Mouse (Mus musculus) liver, postnatal 0 days (tissue): ENCODE data around the gene Gm37240. TPM values are rescaled to one million over a fixed set of nuclear protein-coding genes. Genes with fewer than 3 reads are reported as not detected.

Experiments used
- ATAC-seq: fragments of 200-750 bp; cut with Nextera tagmentation; 2 replicates; pipeline ENCODE4 v1.8.0; 2017; ENCODE audit warnings: mild to moderate bottlenecking, moderate library complexity
- DNase-seq: peaks from one replicate; pipeline ENCODE4 v3.0.0-alpha.2; 2016
- H3K27ac ChIP-seq: fragments of 300-500 bp; sonication (generic); 2 replicates; pipeline ENCODE4 v1.5.1; 2014; ENCODE audit warnings: antibody characterized with exemption, moderate library complexity, mild to moderate bottlenecking, low read depth
- H3K27me3 ChIP-seq: fragments of 300-500 bp; sonication (generic); 2 replicates; pipeline ENCODE4 v1.6.1; 2014; ENCODE audit warnings: low read length, control low read depth, mixed read lengths; ENCODE audit not compliant: insufficient read depth
- H3K36me3 ChIP-seq: fragments of 300-500 bp; sonication (generic); replicated peaks from 2 replicates; pipeline ENCODE4 v1.6.1; 2014; ENCODE audit warnings: mild to moderate bottlenecking, control low read depth, low read length, moderate library complexity, mixed read lengths; ENCODE audit not compliant: insufficient read depth
- H3K4me1 ChIP-seq: fragments of 300-500 bp; sonication (generic); 2 replicates; pipeline ENCODE4 v1.6.1; 2014; ENCODE audit warnings: antibody characterized with exemption, mild to moderate bottlenecking, control low read depth; ENCODE audit not compliant: insufficient read depth
- H3K4me2 ChIP-seq: fragments of 300-500 bp; sonication (generic); 2 replicates; pipeline ENCODE4 v1.6.1; 2014; ENCODE audit warnings: low read depth, mild to moderate bottlenecking, low read length, moderate library complexity, mixed read lengths
- H3K4me3 ChIP-seq: fragments of 300-500 bp; sonication (generic); 2 replicates; pipeline ENCODE4 v1.5.1; 2014; ENCODE audit warnings: low read depth, low read length
- H3K9ac ChIP-seq: fragments of 300-500 bp; sonication (generic); replicated peaks from 2 replicates; pipeline ENCODE4 v1.6.1; 2014; ENCODE audit warnings: mild to moderate bottlenecking, moderate library complexity
- H3K9me3 ChIP-seq: fragments of 300-500 bp; sonication (generic); 2 replicates; pipeline ENCODE4 v1.6.1; 2016; ENCODE audit warnings: mild to moderate bottlenecking, control low read depth, low read length, mixed read lengths
- CTCF ChIP-seq: sonication (generic); IDR thresholded peaks from 2 replicates; pipeline ENCODE4 v1.5.1; 2016; ENCODE audit warnings: antibody characterized with exemption, low read depth
- EP300 ChIP-seq: IDR thresholded peaks from 2 replicates; pipeline ENCODE4 v1.6.1; 2016; ENCODE audit warnings: antibody characterized with exemption, low read depth, mild to moderate bottlenecking
- WGBS: fragments of 180-500 bp; shearing (Covaris S2); extraction: QIAGEN DNeasy Blood & Tissue Kit; methylation state at CpG from one replicate; pipeline ENCODE4 v1.1.7; 2014; ENCODE audit not compliant: insufficient replicate concordance; 5-methylcytosine and 5-hydroxymethylcytosine counted together
- polyA plus RNA-seq: library from polyadenylated mRNA; unstranded; fragments of >200 nt; fragmentation: Nextera tagmentation; extraction: Ambion mirVana; gene quantifications from 2 replicates; pipeline ENCODE4 v1.2.1, GENCODE M21; 2015

The Gm37240 gene
- polyA plus RNA-seq, 1 experiment from 2014 or later = 0.72 TPM

DNA sequence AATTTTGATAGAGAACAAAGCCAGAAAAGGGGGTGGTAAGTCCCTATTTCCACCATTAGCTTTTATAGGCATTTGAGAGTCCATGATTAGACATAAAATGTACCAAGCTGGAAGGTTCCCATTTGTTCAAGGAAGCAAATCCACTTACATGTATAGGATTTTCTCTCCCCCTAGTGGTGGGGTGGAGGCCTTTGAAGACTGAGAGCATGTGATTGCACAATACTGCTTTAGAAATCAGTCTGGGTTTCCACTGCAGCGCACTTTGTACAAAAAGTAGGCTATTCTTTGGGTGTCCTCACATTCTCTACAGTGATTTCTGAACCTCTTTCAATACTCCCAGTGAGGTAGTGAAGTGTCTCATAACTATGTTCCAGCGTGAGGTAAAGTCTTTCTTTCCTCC is 316.0 kb downstream of the Gm37240 start:
- peak; percentile 81 for TF ChIP-seq CTCF
- no peak for TF ChIP-seq EP300
- no peak overlapping the region for H3K9ac ChIP-seq
- no peaks in the 10 kb centered on the region for H3K9me3 ChIP-seq
- H3K27me3 ChIP-seq = no peaks in the 10 kb centered on the region
- no peak overlapping the region for H3K27ac ChIP-seq
- peak; percentile 39 for DNase-seq
- no peaks in the 10 kb centered on the region for H3K36me3 ChIP-seq
- no peak for ATAC-seq
- WGBS = 48% methylated on average over 2 of the region's 2 CpGs
- peaks cover 4% of the 10 kb centered on the region for H3K4me1 ChIP-seq
- no peak overlapping the region for H3K4me2 ChIP-seq
- no peak overlapping the region for H3K4me3 ChIP-seq

DNA sequence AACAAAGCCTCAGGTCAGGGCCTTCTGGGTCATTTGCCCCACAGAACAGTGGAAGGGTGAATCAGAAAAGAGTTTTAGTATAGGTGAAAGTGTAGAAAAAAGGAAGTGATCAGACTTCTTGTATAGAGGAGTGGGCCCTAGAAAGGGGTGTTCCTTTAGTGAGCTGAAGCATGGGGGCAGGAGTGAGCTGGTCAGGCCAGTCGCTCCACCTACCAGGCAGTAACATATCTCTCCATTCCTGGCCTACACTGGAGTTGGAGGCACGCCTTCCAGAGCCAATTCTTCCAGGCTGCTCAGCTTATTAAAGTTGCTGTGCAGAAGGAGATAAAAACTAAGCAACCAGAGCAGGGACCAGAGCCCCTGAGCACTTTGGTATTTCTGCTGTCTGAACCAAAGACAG is 322.7 kb downstream of the Gm37240 start:
- no peak for DNase-seq
- no peak overlapping the region for H3K27ac ChIP-seq
- TF ChIP-seq CTCF (no peak), EP300 (no peak)
- H3K27me3 ChIP-seq = no peaks in the 10 kb centered on the region
- 58% methylated on average over 2 of the region's 2 CpGs for WGBS
- no peaks in the 10 kb centered on the region for H3K9me3 ChIP-seq
- H3K4me1 ChIP-seq = no peaks in the 10 kb centered on the region
- no peak overlapping the region for H3K4me2 ChIP-seq
- no peak for ATAC-seq
- H3K9ac ChIP-seq = no peak overlapping the region
- no peak overlapping the region for H3K4me3 ChIP-seq
- no peaks in the 10 kb centered on the region for H3K36me3 ChIP-seq

DNA sequence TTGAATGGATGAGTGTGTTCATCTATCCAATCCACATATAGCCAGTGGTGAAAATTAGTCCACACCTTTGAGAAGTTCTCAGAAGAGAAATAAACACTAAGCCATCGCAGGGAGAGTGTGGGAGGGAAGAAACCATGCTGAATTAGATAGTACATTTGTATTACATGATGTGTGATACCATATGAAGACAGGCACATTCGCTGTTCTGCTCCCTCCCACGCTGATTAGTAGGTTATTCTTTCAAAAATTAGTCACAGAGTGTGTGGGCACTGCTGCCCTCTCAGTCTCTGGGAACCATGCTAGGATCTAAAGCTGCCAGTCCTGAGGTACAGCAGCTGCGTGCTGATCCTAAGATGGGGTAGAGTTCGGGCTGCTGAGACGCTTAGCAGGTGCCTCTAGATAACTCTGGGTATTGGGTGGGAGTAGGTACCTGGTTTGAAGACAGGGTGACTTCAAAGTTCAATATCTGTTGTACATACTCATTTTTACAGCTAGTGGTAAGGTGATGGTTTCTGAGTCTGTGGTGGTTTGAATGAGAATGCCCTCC is 333.5 kb downstream of the Gm37240 start:
- no peak for ATAC-seq

DNA sequence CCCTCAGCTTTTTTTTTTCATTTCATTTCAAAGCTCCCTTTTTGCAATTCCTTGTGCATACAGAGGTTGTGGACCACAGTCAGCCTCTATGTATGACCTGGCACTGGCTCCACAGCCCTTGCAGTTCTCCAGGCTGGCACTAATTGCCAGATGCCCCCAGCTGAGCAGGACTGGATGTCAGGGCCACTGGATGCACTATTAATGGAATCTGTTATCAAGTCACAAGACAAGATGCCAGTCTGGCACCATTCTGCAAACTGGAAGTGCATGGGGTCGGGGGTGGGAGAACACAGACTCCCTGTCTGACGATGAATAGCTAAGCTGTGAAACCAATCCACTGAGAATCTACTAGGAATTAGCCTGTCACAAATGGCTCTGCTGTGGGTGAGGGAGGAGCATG is 336.0 kb downstream of the Gm37240 start:
- H3K4me3 ChIP-seq = no peak overlapping the region
- H3K27me3 ChIP-seq = no peaks in the 10 kb centered on the region
- no peaks in the 10 kb centered on the region for H3K9me3 ChIP-seq
- DNase-seq (no peak), ATAC-seq (no peak)
- H3K9ac ChIP-seq = no peak overlapping the region
- H3K4me2 ChIP-seq = no peak overlapping the region
- H3K27ac ChIP-seq = no peak overlapping the region
- WGBS = 72% methylated on average over 2 of the region's 2 CpGs
- TF ChIP-seq CTCF (no peak), EP300 (no peak)
- no peaks in the 10 kb centered on the region for H3K36me3 ChIP-seq
- no peaks in the 10 kb centered on the region for H3K4me1 ChIP-seq

More for the DNA sequence above, 333.5 kb downstream of the Gm37240 start:
- no peak overlapping the region for H3K9ac ChIP-seq
- no peaks in the 10 kb centered on the region for H3K4me1 ChIP-seq
- no peak for DNase-seq
- TF ChIP-seq EP300 = no peak
- TF ChIP-seq CTCF = no peak
- 70% methylated on average over 6 of the region's 6 CpGs for WGBS
- no peaks in the 10 kb centered on the region for H3K27me3 ChIP-seq
- H3K36me3 ChIP-seq = no peaks in the 10 kb centered on the region
- H3K9me3 ChIP-seq = no peaks in the 10 kb centered on the region
- H3K27ac ChIP-seq = no peak overlapping the region
- no peak overlapping the region for H3K4me2 ChIP-seq
- no peak overlapping the region for H3K4me3 ChIP-seq

DNA sequence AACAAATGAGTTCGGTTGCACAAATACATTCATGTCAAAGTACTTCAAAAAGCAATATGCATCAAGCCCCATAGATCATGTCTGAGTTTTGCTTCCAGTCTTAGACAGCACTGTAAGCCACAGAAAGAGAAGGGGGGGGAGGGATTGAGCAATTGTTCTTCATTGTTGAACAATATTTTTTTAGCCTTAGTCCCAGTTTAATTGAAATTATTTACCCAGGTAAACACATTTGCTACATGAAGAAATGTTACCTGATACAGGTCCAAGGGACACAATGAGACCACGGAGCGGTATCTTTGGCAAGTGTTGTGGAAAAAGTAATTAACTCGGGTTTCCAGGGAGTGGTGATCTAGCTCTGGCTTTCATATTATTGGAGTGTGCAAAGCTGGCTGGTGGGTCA is 337.0 kb downstream of the Gm37240 start:
- no peak overlapping the region for H3K9ac ChIP-seq
- no peaks in the 10 kb centered on the region for H3K27me3 ChIP-seq
- peak overlapping the region; percentile 48; the same call in 1 of the 2 replicates for H3K27ac ChIP-seq
- TF ChIP-seq CTCF (no peak), EP300 (no peak)
- ATAC-seq (peak; percentile 72), DNase-seq (no peak)
- no peaks in the 10 kb centered on the region for H3K9me3 ChIP-seq
- H3K4me1 ChIP-seq = no peaks in the 10 kb centered on the region
- WGBS = 67% methylated on average over 4 of the region's 4 CpGs
- no peak overlapping the region for H3K4me3 ChIP-seq
- H3K36me3 ChIP-seq = no peaks in the 10 kb centered on the region
- H3K4me2 ChIP-seq = no peak overlapping the region

DNA sequence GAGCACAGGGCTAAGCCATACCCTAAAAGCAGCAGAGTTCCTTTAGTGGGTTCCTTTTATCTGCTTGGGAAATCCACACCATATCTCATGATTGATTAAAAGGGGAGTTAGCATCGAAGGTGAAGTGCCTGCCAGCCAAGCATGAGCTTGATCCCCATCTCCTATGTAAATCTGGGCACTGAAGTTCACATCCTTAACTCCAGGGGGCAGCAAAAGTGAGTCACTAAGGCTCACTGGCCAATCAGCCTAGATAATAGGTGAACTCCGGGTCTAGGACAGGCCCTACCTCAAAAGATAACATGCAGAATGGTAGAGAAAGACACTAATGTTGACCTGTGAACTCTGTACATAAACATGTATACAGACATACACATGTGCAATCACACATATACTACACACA is 343.7 kb downstream of the Gm37240 start:
- Histone ChIP-seq H3K4me1 (no peaks in the 10 kb centered on the region), H3K36me3 (no peaks in the 10 kb centered on the region), H3K9me3 (no peaks in the 10 kb centered on the region), H3K27me3 (no peaks in the 10 kb centered on the region), H3K9ac (no peak overlapping the region), H3K4me2 (no peak overlapping the region), H3K4me3 (no peak overlapping the region), H3K27ac (no peak overlapping the region)
- TF ChIP-seq CTCF (peak; percentile 59), EP300 (no peak)
- no peak for ATAC-seq
- no peak for DNase-seq
- 46% methylated on average over 2 of the region's 2 CpGs for WGBS

DNA sequence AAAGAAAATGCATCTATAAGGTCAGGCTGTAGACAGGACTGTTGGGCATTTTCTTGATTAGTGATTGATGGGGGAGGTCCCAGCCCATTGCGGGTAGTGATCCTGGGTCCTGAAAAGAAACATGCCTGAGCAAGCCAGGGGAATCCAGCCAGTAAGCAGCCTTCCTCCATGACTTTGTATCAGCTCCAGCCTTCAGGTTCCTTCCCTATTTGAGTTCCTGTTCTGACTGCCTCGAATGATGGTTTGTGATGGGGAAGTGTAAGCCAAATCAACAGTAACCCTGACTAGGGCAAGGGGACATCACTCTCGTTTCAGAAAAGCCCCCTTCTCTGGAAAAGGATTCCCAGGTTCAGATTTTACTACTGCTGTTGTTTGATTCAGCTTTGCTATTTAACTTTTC is 344.6 kb downstream of the Gm37240 start:
- TF ChIP-seq CTCF = no peak
- no peak for TF ChIP-seq EP300
- no peaks in the 10 kb centered on the region for H3K27me3 ChIP-seq
- no peaks in the 10 kb centered on the region for H3K36me3 ChIP-seq
- no peak overlapping the region for H3K27ac ChIP-seq
- no peak for DNase-seq
- WGBS = 26% methylated on average over 3 of the region's 3 CpGs
- no peak overlapping the region for H3K4me2 ChIP-seq
- H3K9ac ChIP-seq = no peak overlapping the region
- ATAC-seq = no peak
- H3K9me3 ChIP-seq = no peaks in the 10 kb centered on the region
- H3K4me1 ChIP-seq = no peaks in the 10 kb centered on the region
- H3K4me3 ChIP-seq = no peak overlapping the region
